In the genomic region with DNA sequence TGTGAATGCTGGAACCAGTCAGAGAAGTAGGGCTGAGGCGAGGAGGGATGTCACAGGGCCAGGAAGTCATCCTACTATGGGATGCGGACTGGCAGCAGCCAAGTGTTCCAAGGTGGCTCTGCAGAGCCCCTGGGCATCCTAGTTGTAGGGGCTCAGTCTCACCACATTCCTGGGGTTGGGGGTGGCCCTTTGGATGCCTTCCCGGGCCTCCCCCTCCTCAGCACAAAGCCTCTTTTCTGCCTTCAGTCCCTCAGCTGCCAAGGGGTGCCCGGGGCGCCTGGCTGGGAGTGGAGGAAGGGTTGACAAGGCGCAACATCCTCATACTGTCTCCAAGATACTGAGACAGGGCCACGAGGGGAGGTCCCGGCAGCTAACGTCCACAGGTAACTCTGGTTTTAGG, we compare ENCODE assay signal across 16 mouse cellular contexts. TPM values are rescaled to one million over a fixed set of nuclear protein-coding genes. Genes with fewer than 3 reads are reported as not detected.
A peak's percentile ranks its signal among the peaks of the same experiment; 100 is the strongest.
DNase-seq lines count a peak whose midpoint lies in the region; ATAC-seq and TF ChIP-seq lines count a peak whose summit lies in the region.
"Had no signal": no experiment of that assay in that cellular context is flagged by ENCODE, and none has a peak within 500 bp of the region (broad histone marks: within the 10 kb centered on the region; RNA-seq: fewer than 3 reads in every experiment).

No protein-coding gene starts in this region.

- DNase-seq in kidney, adult 2 months = peak; percentile 33
- DNase-seq in kidney, postnatal 14 days = no peak
- no peak for DNase-seq in neural tube, embryonic 10.5 days (ENCODE audit: extremely low spot score, low spot score)
- no peak for DNase-seq in stomach, postnatal 0 days (ENCODE audit: low spot score)
- no peak for DNase-seq in heart, adult 9 months (ENCODE audit: low spot score in 2 of 2)
- DNase-seq: adrenal gland, postnatal 25 days; cerebellum, adult 11-12 months; heart, adult 18-20 months; heart, postnatal 4 days; layer of hippocampus, adult 9-11 months; right cerebral cortex, postnatal 25 days had no signal

- H3K36me3 ChIP-seq in kidney, adult 2 months (ENCODE audit: control insufficient read depth, insufficient read depth, low read length) = no peaks in the 10 kb centered on the region
- no peaks in the 10 kb centered on the region for H3K36me3 ChIP-seq in neural tube, embryonic 12.5 days
- no peaks in the 10 kb centered on the region for H3K36me3 ChIP-seq in forebrain, embryonic 16.5 days (ENCODE audit: control insufficient read depth, insufficient read depth)
- H3K36me3 ChIP-seq in stomach, postnatal 0 days (ENCODE audit: control insufficient read depth, insufficient read depth, low read length) = no peaks in the 10 kb centered on the region
- H3K36me3 ChIP-seq: limb, embryonic 12.5 days; midbrain, embryonic 15.5 days had no signal

- H3K27me3 ChIP-seq in kidney, adult 2 months (replicated peaks; ENCODE audit: control insufficient read depth, insufficient read depth, low read length) = no peaks in the 10 kb centered on the region
- 0 out of 2 replicates have a peak, but pooled peaks cover 4% of the 10 kb centered on the region for H3K27me3 ChIP-seq in neural tube, embryonic 12.5 days (replicated peaks)
- no peaks in the 10 kb centered on the region for H3K27me3 ChIP-seq in forebrain, embryonic 16.5 days (replicated peaks; ENCODE audit: control insufficient read depth, insufficient read depth, low read length)
- no peaks in the 10 kb centered on the region for H3K27me3 ChIP-seq in stomach, postnatal 0 days (ENCODE audit: control insufficient read depth, insufficient read depth, low read length)

- no peak overlapping the region for H3K9ac ChIP-seq in neural tube, embryonic 12.5 days
- H3K9ac ChIP-seq in forebrain, embryonic 16.5 days (replicated peaks; ENCODE audit: low read depth, low read length) = no peak overlapping the region
- H3K9ac ChIP-seq in stomach, postnatal 0 days (ENCODE audit: low read length) = no peak overlapping the region
- H3K9ac ChIP-seq: limb, embryonic 12.5 days; midbrain, embryonic 15.5 days had no signal

- ATAC-seq in neural tube, embryonic 12.5 days (ENCODE audit: low FRiP score, low read depth) = no peak
- ATAC-seq in forebrain, embryonic 16.5 days = peak; percentile 49; the same call in 1 of the 2 replicates
- ATAC-seq in stomach, postnatal 0 days (ENCODE audit: low FRiP score, low TSS enrichment) = no peak
- ATAC-seq in erythroblast, adult 5-6 weeks (replicated peaks; ENCODE audit: low FRiP score, poor library complexity, severe bottlenecking) = no peak
- ATAC-seq: midbrain, embryonic 15.5 days had no signal

- peaks cover 10% of the 10 kb centered on the region; the same call in 1 of the 2 replicates for H3K4me1 ChIP-seq in kidney, adult 2 months (ENCODE audit: control insufficient read depth, insufficient read depth, low read length)
- peaks cover 37% of the 10 kb centered on the region for H3K4me1 ChIP-seq in neural tube, embryonic 12.5 days
- peaks cover 14% of the 10 kb centered on the region for H3K4me1 ChIP-seq in forebrain, embryonic 16.5 days (replicated peaks; ENCODE audit: control insufficient read depth, insufficient read depth, low read length)
- H3K4me1 ChIP-seq in stomach, postnatal 0 days (replicated peaks; ENCODE audit: control insufficient read depth, insufficient read depth) = peaks cover 9% of the 10 kb centered on the region

- TF ChIP-seq POLR2A in kidney, adult 2 months (IDR thresholded peaks at IDR 0.05; ENCODE audit: low read depth, low read length) = no peak

- peak overlapping the region; percentile 8; the same call in 1 of the 2 replicates for H3K4me2 ChIP-seq in neural tube, embryonic 12.5 days (replicated peaks)
- no peak overlapping the region for H3K4me2 ChIP-seq in forebrain, embryonic 16.5 days (ENCODE audit: low read length)
- H3K4me2 ChIP-seq in stomach, postnatal 0 days (replicated peaks; ENCODE audit: low read depth) = peak overlapping the region; percentile 25; the same call in 1 of the 2 replicates
- H3K4me2 ChIP-seq: limb, embryonic 12.5 days; midbrain, embryonic 15.5 days had no signal

- no peak overlapping the region for H3K27ac ChIP-seq in kidney, adult 2 months (ENCODE audit: insufficient read depth, low read depth, low read length)
- H3K27ac ChIP-seq in neural tube, embryonic 12.5 days = no peak overlapping the region
- H3K27ac ChIP-seq in forebrain, embryonic 16.5 days (ENCODE audit: low read length) = no peak overlapping the region
- no peak overlapping the region for H3K27ac ChIP-seq in stomach, postnatal 0 days (replicated peaks)
- H3K27ac ChIP-seq: limb, embryonic 12.5 days; midbrain, embryonic 15.5 days had no signal

- no peak overlapping the region for H3K4me3 ChIP-seq in kidney, adult 2 months (ENCODE audit: insufficient read depth, low read depth, low read length)
- H3K4me3 ChIP-seq in neural tube, embryonic 12.5 days = no peak overlapping the region
- no peak overlapping the region for H3K4me3 ChIP-seq in forebrain, embryonic 16.5 days (replicated peaks; ENCODE audit: low read length)
- no peak overlapping the region for H3K4me3 ChIP-seq in stomach, postnatal 0 days (ENCODE audit: low read depth, low read length)
- H3K4me3 ChIP-seq: limb, embryonic 12.5 days; midbrain, embryonic 15.5 days had no signal

- TF ChIP-seq EP300 in stomach, postnatal 0 days (optimal IDR thresholded peaks at IDR 0.05) = no peak

- no peak for TF ChIP-seq CTCF in kidney, adult 2 months (conservative IDR thresholded peaks at IDR 0.05; ENCODE audit: insufficient read depth, insufficient read length, low read depth, low read length)
- no peak for TF ChIP-seq CTCF in stomach, postnatal 0 days (IDR thresholded peaks at IDR 0.05; ENCODE audit: low read depth)

- no peaks in the 10 kb centered on the region for H3K9me3 ChIP-seq in neural tube, embryonic 12.5 days
- H3K9me3 ChIP-seq in forebrain, embryonic 16.5 days (ENCODE audit: control insufficient read depth, low read length) = no peaks in the 10 kb centered on the region
- H3K9me3 ChIP-seq in stomach, postnatal 0 days (ENCODE audit: control insufficient read depth, low read length) = no peaks in the 10 kb centered on the region
- H3K9me3 ChIP-seq: limb, embryonic 12.5 days; midbrain, embryonic 15.5 days had no signal

- WGBS in kidney, adult 2 months = 75% methylated on average over 9 of the region's 9 CpGs
- WGBS in neural tube, embryonic 12.5 days = 76% methylated on average over 9 of the region's 9 CpGs
- WGBS in forebrain, embryonic 16.5 days = 46% methylated on average over 9 of the region's 9 CpGs
- 70% methylated on average over 9 of the region's 9 CpGs for WGBS in stomach, postnatal 0 days

RNA-seq across cellular contexts. Expression of a gene that starts 2.1 kb away (rescaled TPM):
- 21.9 and 23.2 TPM in 2 replicates for polyA plus RNA-seq in kidney, adult 2 months (2012; rRNA removed)
- 27.6 and 28.7 TPM in 2 replicates for polyA plus RNA-seq in neural tube, embryonic 12.5 days (2016; fragmentation: Nextera tagmentation; extraction: Ambion mirVana)
- polyA plus RNA-seq in forebrain, embryonic 16.5 days (2015; fragmentation: Nextera tagmentation; extraction: Ambion mirVana) = 22.4 and 27.3 TPM in 2 replicates
- 48.7 and 51.3 TPM in 2 replicates for polyA plus RNA-seq in stomach, postnatal 0 days (2015; fragmentation: Nextera tagmentation; extraction: Ambion mirVana)
- total RNA-seq in erythroblast, adult 5-6 weeks (2015; ENCODE audit: low replicate concordance) = 1.0 TPM in 1 of 2 replicates, not detected in the other
- 0.26 and 0.42 TPM in 2 replicates for total RNA-seq in erythroblast, adult 5-6 weeks (2017; ENCODE audit: low replicate concordance)

RNA-seq across cellular contexts. Expression of a gene that starts 50.9 kb away (rescaled TPM):
- 204 and 218 TPM in 2 replicates for polyA plus RNA-seq in kidney, adult 2 months (2012; rRNA removed)
- 819 and 832 TPM in 2 replicates for polyA plus RNA-seq in neural tube, embryonic 12.5 days (2016; fragmentation: Nextera tagmentation; extraction: Ambion mirVana)
- polyA plus RNA-seq in forebrain, embryonic 16.5 days (2015; fragmentation: Nextera tagmentation; extraction: Ambion mirVana) = 809 and 814 TPM in 2 replicates
- polyA plus RNA-seq in stomach, postnatal 0 days (2015; fragmentation: Nextera tagmentation; extraction: Ambion mirVana) = 231 and 235 TPM in 2 replicates
- total RNA-seq in erythroblast, adult 5-6 weeks (2015; ENCODE audit: low replicate concordance) = 139 and 186 TPM in 2 replicates
- 453 and 581 TPM in 2 replicates for total RNA-seq in erythroblast, adult 5-6 weeks (2017; ENCODE audit: low replicate concordance)

RNA-seq across cellular contexts. Expression of a gene that starts 51.2 kb away (rescaled TPM):
- 26.4 and 35.6 TPM in 2 replicates for polyA plus RNA-seq in kidney, adult 2 months (2012; rRNA removed)
- 26.7 and 26.9 TPM in 2 replicates for polyA plus RNA-seq in neural tube, embryonic 12.5 days (2016; fragmentation: Nextera tagmentation; extraction: Ambion mirVana)
- 25.1 and 33.0 TPM in 2 replicates for polyA plus RNA-seq in forebrain, embryonic 16.5 days (2015; fragmentation: Nextera tagmentation; extraction: Ambion mirVana)
- polyA plus RNA-seq in stomach, postnatal 0 days (2015; fragmentation: Nextera tagmentation; extraction: Ambion mirVana) = 19.1 and 19.6 TPM in 2 replicates
- total RNA-seq in erythroblast, adult 5-6 weeks (2015; ENCODE audit: low replicate concordance) = 5.6 and 9.2 TPM in 2 replicates
- 4.5 and 10.9 TPM in 2 replicates for total RNA-seq in erythroblast, adult 5-6 weeks (2017; ENCODE audit: low replicate concordance)
